Mouse (Mus musculus): ENCODE results near the gene Cfap221.

GRCm38 (mm10) chr1:120019428-120019827 lies 22.4 kb upstream of the Cfap221 start:
- TF ChIP-seq TAL1 (IDR thresholded peaks at IDR 0.05; ENCODE audit: low read length) = no peak
- no peak for TF ChIP-seq GATA1 (IDR thresholded peaks at IDR 0.05; ENCODE audit: low read length)

Measured in erythroblast, embryonic 14.5 days (primary cell).